Mouse (Mus musculus): ENCODE results near the gene Cab39l. TPM values are rescaled to one million over a fixed set of nuclear protein-coding genes. Genes with fewer than 3 reads are reported as not detected.
"Not testable (repeated sequence)": the region's sequence is repeated elsewhere in the genome, so short reads cannot be mapped to it uniquely, and the experiment has no call there.

Gene Cab39l
- polyA plus RNA-seq (2016; fragmentation: Nextera tagmentation; extraction: Ambion mirVana): 44.9 and 45.7 TPM in 2 replicates

DNA sequence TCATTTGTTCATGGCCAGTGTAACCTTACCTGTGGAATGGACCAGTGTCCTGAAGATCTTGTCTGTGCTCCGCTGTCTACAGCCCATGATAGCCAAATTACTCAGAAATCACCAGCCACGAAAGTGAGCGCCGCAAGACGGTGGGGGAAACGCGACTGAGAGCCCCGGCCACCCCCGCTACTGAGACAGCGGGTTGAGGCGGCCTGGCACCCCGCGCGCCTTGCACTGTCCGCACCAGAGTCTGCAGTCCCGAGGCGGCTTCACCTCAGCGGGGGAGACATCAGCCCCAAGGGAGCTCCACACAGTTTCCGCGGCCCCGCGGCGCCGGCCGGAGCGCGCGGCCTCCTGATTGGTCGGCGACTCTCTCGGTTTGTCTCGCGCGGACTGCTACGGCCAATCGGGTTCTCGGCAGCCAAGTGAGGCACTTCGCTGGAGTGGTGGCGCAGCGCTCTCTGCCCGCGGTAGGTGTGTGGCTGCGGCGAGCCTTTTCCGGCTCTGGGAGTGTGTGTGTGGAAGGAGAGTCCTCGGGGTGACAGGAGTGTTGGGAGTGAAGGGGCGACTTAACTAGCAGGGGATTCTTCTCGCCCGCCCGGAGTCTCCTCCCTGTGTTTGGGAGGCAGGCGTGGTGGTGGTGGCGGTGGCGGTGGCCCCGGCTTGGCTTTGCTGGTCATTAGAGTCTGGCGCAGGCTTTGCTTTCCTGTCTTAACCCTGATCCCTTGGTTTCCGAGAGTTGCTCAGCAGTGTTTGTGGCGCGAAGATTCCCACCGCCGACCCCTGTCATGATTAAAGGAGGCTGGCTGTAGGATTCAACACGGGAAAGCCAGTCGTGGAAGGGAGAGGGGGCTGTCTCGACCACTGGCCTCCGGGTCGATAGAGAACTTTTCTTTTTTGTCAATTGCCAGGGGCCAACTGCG, at the start of gene Cab39l, which contains the start of gene Setdb2:
Cab39l (plus strand) TSS at position 415 of the 914 bp plus-strand sequence.
Setdb2 (minus strand) TSS at position 327 of the 914 bp plus-strand sequence.
- Histone ChIP-seq H3K36me3 (replicated peaks) (no peaks in the 10 kb centered on the region), H3K27me3 (replicated peaks; ENCODE audit: low read depth, poor library complexity, severe bottlenecking) (no peaks in the 10 kb centered on the region), H3K9me3 (no peaks in the 10 kb centered on the region), H3K27ac (replicated peaks) (peak within 1 kb of the TSS; percentile 88), H3K4me3 (peak within 1 kb of the TSS; percentile 72), H3K4me1 (peaks cover 15% of the 10 kb centered on the region)
- DNase-seq (ENCODE audit: low spot score): peak; percentile 95
- WGBS: under 1% methylated on average over 66 of the region's 66 CpGs

DNA sequence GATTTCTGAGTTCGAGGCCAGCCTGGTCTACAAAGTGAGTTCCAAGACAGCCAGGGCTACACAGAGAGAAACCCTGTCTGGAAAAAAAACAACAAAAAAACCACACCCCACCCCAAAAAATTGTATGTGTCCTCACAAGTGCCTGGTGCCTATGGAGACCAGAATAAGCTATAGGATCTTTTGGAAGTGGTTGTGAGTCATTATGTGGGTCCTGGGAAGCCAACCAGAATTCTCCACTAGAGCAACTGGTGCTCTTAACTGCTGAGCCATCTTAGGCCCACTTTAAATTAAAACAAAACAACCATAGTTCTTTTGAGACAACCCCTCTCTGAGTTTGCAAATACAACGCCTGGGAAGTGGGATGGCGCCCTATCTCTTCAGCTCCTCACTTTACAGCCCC, 45.5 kb upstream of the Cab39l start, which contains the start of gene Phf11c:
Phf11c (minus strand) TSS at position 101 of the 400 bp plus-strand sequence.
- no peaks in the 10 kb centered on the region for H3K9me3 ChIP-seq
- no peaks in the 10 kb centered on the region for H3K27me3 ChIP-seq (replicated peaks; ENCODE audit: low read depth, poor library complexity, severe bottlenecking)
- no peak within 1 kb of the TSS for H3K4me3 ChIP-seq
- DNase-seq (ENCODE audit: low spot score): no peak
- WGBS: 89% methylated on average over 3 of the region's 3 CpGs
- H3K27ac ChIP-seq (replicated peaks): no peak within 1 kb of the TSS
- no peaks in the 10 kb centered on the region for H3K4me1 ChIP-seq
- H3K36me3 ChIP-seq (replicated peaks): peaks cover 11% of the 10 kb centered on the region; the same call in 1 of the 2 replicates

DNA sequence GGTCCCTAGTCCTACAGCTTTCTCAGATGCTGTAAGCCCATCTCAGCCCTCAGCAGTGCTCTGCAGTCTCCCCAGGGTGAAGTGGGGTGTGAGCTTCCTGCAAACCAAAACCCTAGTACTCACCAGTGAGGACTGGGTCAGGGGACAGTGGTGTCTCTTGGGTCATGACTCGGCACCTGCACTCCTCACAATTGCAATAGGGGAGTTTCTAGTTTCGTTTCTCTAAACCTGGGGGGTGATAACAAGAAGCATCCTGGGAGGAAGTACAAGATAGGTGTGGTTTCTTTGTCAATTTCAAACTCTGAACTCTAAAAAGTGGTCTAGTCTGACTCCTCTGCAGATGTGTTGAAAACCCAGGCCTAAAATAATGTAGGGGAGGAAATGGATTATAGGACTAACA, 43.8 kb upstream of the Cab39l start:
- WGBS: 88% methylated on average over 2 of the region's 2 CpGs
- H3K36me3 ChIP-seq (replicated peaks): peaks cover 19% of the 10 kb centered on the region
- no peaks in the 10 kb centered on the region for H3K9me3 ChIP-seq
- H3K27me3 ChIP-seq (replicated peaks; ENCODE audit: low read depth, poor library complexity, severe bottlenecking): no peaks in the 10 kb centered on the region
- no peak for DNase-seq (ENCODE audit: low spot score)
- no peak overlapping the region for H3K27ac ChIP-seq (replicated peaks)
- no peak overlapping the region for H3K4me3 ChIP-seq
- H3K4me1 ChIP-seq: no peaks in the 10 kb centered on the region

DNA sequence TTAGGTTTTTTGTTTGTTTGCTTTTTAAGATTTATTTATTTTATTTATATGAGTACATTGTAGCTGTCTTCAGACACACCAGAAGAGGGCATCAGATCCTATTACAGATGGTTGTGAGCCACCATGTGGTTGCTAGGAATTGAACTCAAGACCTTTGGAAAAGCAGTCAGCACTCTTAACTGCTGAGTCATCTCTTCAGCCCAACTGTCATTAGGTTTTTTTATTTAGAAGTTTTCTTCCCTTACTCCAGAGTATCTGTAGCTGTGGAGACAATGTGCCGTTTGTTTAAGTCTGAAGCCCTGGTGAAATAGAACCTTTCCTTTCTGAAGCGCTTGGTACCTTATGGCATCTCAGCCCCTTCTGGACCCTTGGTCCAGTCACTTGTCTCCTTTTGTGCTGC, 25.8 kb upstream of the Cab39l start:
- H3K36me3 ChIP-seq (replicated peaks): peaks cover 53% of the 10 kb centered on the region
- 92% methylated on average over 2 of the region's 2 CpGs for WGBS
- DNase-seq (ENCODE audit: low spot score); H3K27ac ChIP-seq (replicated peaks); H3K9me3 ChIP-seq; H3K4me3 ChIP-seq; H3K4me1 ChIP-seq; H3K27me3 ChIP-seq (replicated peaks; ENCODE audit: low read depth, poor library complexity, severe bottlenecking): not testable (repeated sequence)

DNA sequence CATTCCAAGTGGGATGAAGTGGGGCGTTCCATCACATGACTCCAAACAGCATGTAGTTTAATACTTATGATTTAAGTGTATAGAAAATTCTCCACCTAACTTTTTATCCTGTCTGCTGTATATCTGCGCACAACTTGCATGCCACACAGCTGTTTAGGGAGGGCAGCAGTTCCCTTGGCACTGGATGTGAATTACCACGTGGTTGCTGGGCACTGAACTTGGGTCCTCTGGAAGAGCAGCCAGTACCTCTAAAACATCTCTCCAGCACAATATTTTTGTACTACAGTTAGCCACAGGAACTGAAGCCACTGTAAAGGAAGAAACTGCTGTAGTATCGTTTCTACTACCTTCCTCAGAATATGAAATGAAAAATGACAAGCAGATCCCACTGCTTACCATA, 22.6 kb upstream of the Cab39l start:
- H3K36me3 ChIP-seq (replicated peaks): peaks cover 41% of the 10 kb centered on the region
- WGBS: 89% methylated on average over 4 of the region's 4 CpGs
- no peaks in the 10 kb centered on the region for H3K9me3 ChIP-seq
- no peak overlapping the region for H3K27ac ChIP-seq (replicated peaks)
- H3K27me3 ChIP-seq (replicated peaks; ENCODE audit: low read depth, poor library complexity, severe bottlenecking): no peaks in the 10 kb centered on the region; the same call in 1 of the 2 replicates
- H3K4me3 ChIP-seq: no peak overlapping the region
- H3K4me1 ChIP-seq: no peaks in the 10 kb centered on the region
- DNase-seq (ENCODE audit: low spot score): no peak

DNA sequence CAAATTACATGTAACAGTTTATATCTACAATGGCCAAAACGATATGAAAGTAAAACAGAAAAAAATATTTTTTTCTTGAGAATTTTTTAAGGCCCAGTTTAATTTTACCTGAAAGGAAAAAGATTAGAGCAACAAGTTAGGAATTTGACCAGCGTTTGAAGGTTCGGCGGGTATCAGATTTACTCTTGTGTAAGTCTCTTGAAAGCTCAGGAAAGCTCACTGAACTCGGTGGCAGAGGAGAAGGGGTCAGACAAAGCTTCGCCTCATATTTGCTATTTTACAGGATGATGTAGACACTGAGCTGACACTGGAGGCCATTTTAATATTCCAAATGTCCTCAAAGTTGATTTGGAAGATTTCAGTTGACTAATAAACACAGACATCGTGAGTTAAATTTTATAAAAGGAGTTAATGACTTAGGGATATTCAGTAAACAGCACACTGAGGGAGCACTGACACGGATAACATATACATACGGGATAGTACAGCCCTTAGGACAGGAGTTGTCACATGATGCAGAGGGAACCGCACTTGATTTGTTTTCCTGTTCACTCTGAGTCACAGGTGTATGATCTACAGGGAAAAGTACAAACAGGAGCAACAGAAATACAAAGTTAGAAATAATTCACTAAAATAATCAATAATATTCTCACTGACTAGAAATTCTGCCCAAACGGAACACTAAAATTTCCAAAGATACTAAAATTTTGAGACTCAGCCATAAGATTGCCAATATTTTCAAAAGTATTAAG, 17.7 kb upstream of the Cab39l start:
- peaks cover 10% of the 10 kb centered on the region; the same call in 1 of the 2 replicates for H3K36me3 ChIP-seq (replicated peaks)
- WGBS: 68% methylated on average over 11 of the region's 11 CpGs

DNA sequence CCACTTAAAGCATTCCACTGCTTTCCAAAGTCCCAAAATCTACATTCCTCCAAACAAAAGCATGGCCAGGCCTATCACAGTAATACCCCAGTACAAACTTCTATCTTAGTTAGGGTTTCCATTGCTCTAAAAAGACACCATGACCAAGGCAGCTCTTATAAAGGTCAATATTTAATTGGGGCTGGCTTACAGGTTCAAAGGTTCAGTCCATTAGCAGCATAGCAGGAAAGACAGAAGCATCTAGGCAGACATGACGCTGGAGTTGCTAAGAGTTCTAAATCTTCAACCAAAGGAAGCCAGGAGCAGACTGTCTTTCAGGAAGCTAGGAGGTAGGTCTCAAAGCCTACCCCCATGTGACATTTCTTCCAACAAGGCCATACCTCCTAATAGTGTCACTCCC, 10.2 kb upstream of the Cab39l start:
- H3K4me1 ChIP-seq: no peaks in the 10 kb centered on the region
- H3K27me3 ChIP-seq (replicated peaks; ENCODE audit: low read depth, poor library complexity, severe bottlenecking): no peaks in the 10 kb centered on the region
- peaks cover 19% of the 10 kb centered on the region for H3K36me3 ChIP-seq (replicated peaks)
- DNase-seq (ENCODE audit: low spot score): no peak
- H3K27ac ChIP-seq (replicated peaks): no peak overlapping the region
- WGBS: 91% methylated on average over 1 of the region's 1 CpGs
- no peak overlapping the region for H3K4me3 ChIP-seq
- H3K9me3 ChIP-seq: no peaks in the 10 kb centered on the region

More for the DNA sequence above, 17.7 kb upstream of the Cab39l start:
- no peak overlapping the region for H3K4me3 ChIP-seq
- H3K4me1 ChIP-seq: no peaks in the 10 kb centered on the region
- no peak overlapping the region for H3K27ac ChIP-seq (replicated peaks)
- H3K27me3 ChIP-seq (replicated peaks; ENCODE audit: low read depth, poor library complexity, severe bottlenecking): no peaks in the 10 kb centered on the region
- H3K9me3 ChIP-seq: no peaks in the 10 kb centered on the region
- no peak for DNase-seq (ENCODE audit: low spot score)

DNA sequence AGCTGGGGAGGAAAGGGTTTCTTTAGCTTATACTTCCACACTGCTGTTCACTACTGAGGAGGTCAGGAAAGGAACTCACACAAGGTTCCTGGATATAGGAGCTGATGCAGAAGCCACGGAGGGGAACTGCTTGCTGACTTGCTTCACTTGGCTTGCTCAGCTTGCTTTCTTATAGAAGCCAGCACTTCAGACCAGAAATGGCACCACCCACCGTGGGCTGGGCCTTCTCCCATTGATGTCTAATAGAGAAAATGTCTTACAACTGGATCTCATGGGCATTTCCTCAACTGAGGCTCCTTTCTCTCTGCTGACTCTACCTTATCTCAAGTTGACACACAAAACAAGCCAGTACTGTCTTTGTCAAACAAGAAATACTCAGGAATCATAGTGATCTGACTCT, 6.9 kb upstream of the Cab39l start:
- 74% methylated on average over 2 of the region's 2 CpGs for whole genome bisulfite sequencing
- Histone ChIP-seq H3K9me3 (no peaks in the 10 kb centered on the region), H3K27me3 (replicated peaks; ENCODE audit: low read depth, poor library complexity, severe bottlenecking) (no peaks in the 10 kb centered on the region), H3K27ac (replicated peaks) (no peak overlapping the region), H3K36me3 (replicated peaks) (peaks cover 11% of the 10 kb centered on the region), H3K4me1 (no peaks in the 10 kb centered on the region), H3K4me3 (no peak overlapping the region)
- DNase-seq (ENCODE audit: low spot score): no peak

DNA sequence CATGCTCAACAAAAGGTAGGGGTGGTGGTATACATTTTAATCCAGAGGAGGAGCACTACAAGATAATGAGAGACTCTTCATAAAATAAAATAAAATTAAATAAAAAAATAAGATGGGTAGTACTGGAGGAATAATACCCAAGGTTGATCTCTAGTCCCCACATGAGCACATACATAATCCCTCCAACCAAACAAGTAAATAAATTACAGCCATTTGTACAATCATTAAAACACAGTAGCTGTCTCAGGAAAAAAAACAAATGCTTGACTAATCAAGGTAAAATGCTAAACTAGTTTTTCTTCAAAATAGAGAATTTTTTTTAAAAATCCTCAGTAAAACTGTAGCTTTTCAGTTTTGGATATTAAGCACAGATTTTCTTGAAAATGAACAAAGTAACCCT, 5.6 kb upstream of the Cab39l start:
- Histone ChIP-seq H3K4me3 (no peak overlapping the region), H3K36me3 (replicated peaks) (0 out of 2 replicates have a peak, but pooled peaks cover 4% of the 10 kb centered on the region), H3K27ac (replicated peaks) (no peak overlapping the region), H3K4me1 (peaks cover 12% of the 10 kb centered on the region), H3K9me3 (no peaks in the 10 kb centered on the region), H3K27me3 (replicated peaks; ENCODE audit: low read depth, poor library complexity, severe bottlenecking) (no peaks in the 10 kb centered on the region)
- DNase-seq (ENCODE audit: low spot score): no peak

DNA sequence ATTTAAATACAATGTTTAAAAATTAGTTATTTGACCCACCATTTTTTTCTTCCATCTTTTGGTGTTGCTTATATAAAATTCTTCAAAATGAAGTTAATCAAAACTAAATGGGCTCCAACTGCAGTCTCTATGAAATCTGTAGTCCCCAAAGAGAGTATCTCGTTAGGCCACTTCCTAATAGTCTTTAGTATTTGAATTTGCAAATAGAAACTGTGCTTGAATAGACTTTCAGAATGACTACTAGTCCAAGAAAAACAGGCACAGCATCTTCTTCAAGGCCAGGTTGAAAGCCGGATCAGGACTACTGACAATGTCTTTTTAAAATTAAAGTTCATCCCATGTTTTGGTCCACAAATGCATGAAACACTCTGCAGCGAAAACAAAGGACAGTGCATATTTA, 3.4 kb upstream of the Cab39l start:
- WGBS: 87% methylated on average over 3 of the region's 3 CpGs
- H3K9me3 ChIP-seq: no peaks in the 10 kb centered on the region
- no peak overlapping the region for H3K4me3 ChIP-seq
- no peak for DNase-seq (ENCODE audit: low spot score)
- no peak overlapping the region for H3K27ac ChIP-seq (replicated peaks)
- no peaks in the 10 kb centered on the region for H3K27me3 ChIP-seq (replicated peaks; ENCODE audit: low read depth, poor library complexity, severe bottlenecking)
- no peaks in the 10 kb centered on the region for H3K36me3 ChIP-seq (replicated peaks)
- peaks cover 15% of the 10 kb centered on the region for H3K4me1 ChIP-seq

DNA sequence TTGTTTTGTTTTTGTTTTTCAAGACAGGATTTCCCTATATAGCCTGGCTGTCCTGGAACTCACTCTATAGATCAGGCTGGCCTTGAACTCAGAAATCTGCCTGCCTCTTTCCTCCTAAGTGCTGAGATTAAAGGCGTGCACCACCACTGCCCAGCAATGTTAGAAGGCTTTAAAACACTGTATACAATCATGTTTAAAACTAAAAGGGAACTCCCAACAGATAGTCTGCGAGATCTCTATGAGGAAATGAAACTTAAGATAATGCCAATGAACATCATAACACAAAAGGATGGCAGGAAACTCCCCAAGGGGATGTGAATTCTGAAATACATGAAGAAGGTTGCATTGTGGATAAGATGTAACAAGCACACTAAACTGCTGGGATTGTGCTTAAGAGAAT, 2.3 kb upstream of the Cab39l start:
- Histone ChIP-seq H3K27ac (replicated peaks) (no peak overlapping the region), H3K4me3 (no peak overlapping the region), H3K36me3 (replicated peaks) (no peaks in the 10 kb centered on the region), H3K27me3 (replicated peaks; ENCODE audit: low read depth, poor library complexity, severe bottlenecking) (no peaks in the 10 kb centered on the region), H3K9me3 (no peaks in the 10 kb centered on the region), H3K4me1 (peaks cover 15% of the 10 kb centered on the region)
- no peak for DNase-seq (ENCODE audit: low spot score)
- WGBS: 86% methylated on average over 2 of the region's 2 CpGs

DNA sequence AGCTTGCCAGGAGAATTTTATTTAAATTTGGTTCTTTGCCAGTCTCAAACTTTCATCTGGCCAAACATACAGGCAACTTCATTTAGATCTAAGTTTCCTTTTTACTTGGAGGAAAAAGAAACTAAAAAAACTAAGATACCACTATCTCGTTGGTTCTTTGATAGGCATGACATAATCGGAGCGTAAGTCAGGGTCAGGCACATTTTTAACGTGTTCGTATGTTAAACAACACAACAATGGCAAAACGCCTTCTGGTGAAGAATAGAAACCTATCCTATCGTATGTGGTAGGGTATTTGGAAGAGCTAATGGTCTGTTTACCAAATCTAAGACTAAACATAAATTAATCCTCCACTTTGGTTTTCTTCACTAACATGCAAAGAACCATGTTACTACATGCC, 733 bp upstream of the Cab39l start:
- Histone ChIP-seq H3K27me3 (replicated peaks; ENCODE audit: low read depth, poor library complexity, severe bottlenecking) (no peaks in the 10 kb centered on the region), H3K4me3 (peak overlapping the region; percentile 72), H3K9me3 (no peaks in the 10 kb centered on the region), H3K36me3 (replicated peaks) (no peaks in the 10 kb centered on the region), H3K27ac (replicated peaks) (no peak overlapping the region; the same call in 1 of the 2 replicates), H3K4me1 (peaks cover 15% of the 10 kb centered on the region)
- no peak for DNase-seq (ENCODE audit: low spot score)
- 32% methylated on average over 7 of the region's 7 CpGs for WGBS
